ENCODE assay signal across 16 mouse cellular contexts in genomic region chr1:42687756-42688540, GRCm38 (mm10). TPM values are rescaled to one million over a fixed set of nuclear protein-coding genes. Genes with fewer than 3 reads are reported as not detected.
DNase-seq lines count a peak whose midpoint lies in the region; ATAC-seq and TF ChIP-seq lines count a peak whose summit lies in the region.
"Had no signal": no experiment of that assay in that cellular context is flagged by ENCODE, and none has a peak within 500 bp of the region (broad histone marks: within the 10 kb centered on the region; RNA-seq: fewer than 3 reads in every experiment).

No protein-coding gene starts in this region.

- no peak for ATAC-seq in forebrain, postnatal 0 days
- ATAC-seq in midbrain, embryonic 14.5 days (ENCODE audit: low FRiP score, low TSS enrichment) = no peak
- ATAC-seq in lung, postnatal 0 days = no peak

- H3K36me3 ChIP-seq in forebrain, postnatal 0 days (ENCODE audit: insufficient read depth) = no peaks in the 10 kb centered on the region
- no peaks in the 10 kb centered on the region for H3K36me3 ChIP-seq in midbrain, embryonic 14.5 days (ENCODE audit: control insufficient read depth, insufficient read depth, low read length)
- no peaks in the 10 kb centered on the region for H3K36me3 ChIP-seq in lung, postnatal 0 days (ENCODE audit: insufficient read depth, low read length)

- no peak for TF ChIP-seq EP300 in lung, postnatal 0 days (IDR thresholded peaks at IDR 0.05)

- peak overlapping the region; percentile 51 for H3K4me3 ChIP-seq in layer of hippocampus, adult 2 months
- peak overlapping the region; percentile 75 for H3K4me3 ChIP-seq in forebrain, postnatal 0 days (ENCODE audit: low read depth, low read length)
- peak overlapping the region; percentile 92 for H3K4me3 ChIP-seq in midbrain, embryonic 14.5 days (replicated peaks; ENCODE audit: low read depth, low read length)
- H3K4me3 ChIP-seq in lung, postnatal 0 days (ENCODE audit: low read depth, low read length) = no peak overlapping the region

- no peak for TF ChIP-seq CTCF in layer of hippocampus, adult 2 months (conservative IDR thresholded peaks at IDR 0.05)
- TF ChIP-seq CTCF in forebrain, postnatal 0 days (IDR thresholded peaks at IDR 0.05; ENCODE audit: low read depth) = no peak
- no peak for TF ChIP-seq CTCF in lung, postnatal 0 days (IDR thresholded peaks at IDR 0.05)

- peak overlapping the region; percentile 98 for H3K27ac ChIP-seq in layer of hippocampus, adult 2 months
- H3K27ac ChIP-seq in forebrain, postnatal 0 days (ENCODE audit: low read depth, low read length) = peak overlapping the region; percentile 99
- H3K27ac ChIP-seq in midbrain, embryonic 14.5 days (replicated peaks; ENCODE audit: low read depth, low read length) = peak overlapping the region; percentile 99
- H3K27ac ChIP-seq in lung, postnatal 0 days (ENCODE audit: low read length) = no peak overlapping the region
- H3K27ac ChIP-seq: liver, embryonic 14.5 days had no signal

- H3K9ac ChIP-seq in forebrain, postnatal 0 days = peak overlapping the region; percentile 96
- H3K9ac ChIP-seq in midbrain, embryonic 14.5 days (replicated peaks; ENCODE audit: low read length) = peak overlapping the region; percentile 94
- no peak overlapping the region for H3K9ac ChIP-seq in lung, postnatal 0 days (replicated peaks; ENCODE audit: low read depth)
- H3K9ac ChIP-seq: liver, embryonic 14.5 days had no signal

- peak overlapping the region; percentile 98 for H3K4me2 ChIP-seq in forebrain, postnatal 0 days (ENCODE audit: low read depth)
- peak overlapping the region; percentile 98 for H3K4me2 ChIP-seq in midbrain, embryonic 14.5 days (ENCODE audit: low read length)
- no peak overlapping the region for H3K4me2 ChIP-seq in lung, postnatal 0 days (replicated peaks; ENCODE audit: low read depth, low read length)

- H3K9me3 ChIP-seq in forebrain, postnatal 0 days (ENCODE audit: low read length) = no peaks in the 10 kb centered on the region
- no peaks in the 10 kb centered on the region for H3K9me3 ChIP-seq in midbrain, embryonic 14.5 days (ENCODE audit: control insufficient read depth, low read length)
- no peaks in the 10 kb centered on the region for H3K9me3 ChIP-seq in lung, postnatal 0 days (ENCODE audit: low read length)

- 11% methylated on average over 7 of the region's 7 CpGs for WGBS in forebrain, postnatal 0 days
- 5% methylated on average over 7 of the region's 7 CpGs for WGBS in midbrain, embryonic 14.5 days
- WGBS in lung, postnatal 0 days = 7% methylated on average over 7 of the region's 7 CpGs

- peaks cover 3% of the 10 kb centered on the region; the same call in 1 of the 2 replicates for H3K4me1 ChIP-seq in forebrain, postnatal 0 days (ENCODE audit: insufficient read depth)
- peaks cover 48% of the 10 kb centered on the region for H3K4me1 ChIP-seq in midbrain, embryonic 14.5 days (ENCODE audit: control insufficient read depth, insufficient read depth, low read length)
- no peaks in the 10 kb centered on the region for H3K4me1 ChIP-seq in lung, postnatal 0 days (ENCODE audit: insufficient read depth, low read depth, low read length)

- DNase-seq in layer of hippocampus, adult 2 months (ENCODE audit: low spot score in 2 of 2) = no peak
- DNase-seq in layer of hippocampus, adult 9-10 months (ENCODE audit: low spot score) = no peak
- DNase-seq in forebrain, postnatal 0 days = peak; percentile 62
- DNase-seq in midbrain, embryonic 14.5 days = peak; percentile 55
- no peak for DNase-seq in lung, adult 18-20 months
- no peak for DNase-seq in urinary bladder, postnatal 36 days (ENCODE audit: low spot score in 2 of 2)
- DNase-seq in lung, postnatal 0 days (ENCODE audit: low spot score) = no peak
- DNase-seq in left cerebral cortex, adult 18-20 months (ENCODE audit: low spot score in 2 of 2) = no peak
- DNase-seq: adrenal gland, adult 2 months; cerebellum, adult 11 months; gastrocnemius, postnatal 14 days; kidney, postnatal 10 days had no signal

- no peaks in the 10 kb centered on the region for H3K27me3 ChIP-seq in forebrain, postnatal 0 days (ENCODE audit: insufficient read depth, low read length)
- no peaks in the 10 kb centered on the region for H3K27me3 ChIP-seq in midbrain, embryonic 14.5 days (ENCODE audit: control insufficient read depth, insufficient read depth, low read length)
- peaks cover 87% of the 10 kb centered on the region for H3K27me3 ChIP-seq in lung, postnatal 0 days (replicated peaks; ENCODE audit: insufficient read depth, low read length)

RNA-seq across cellular contexts. Expression of gene Pou3f3, which starts 7.6 kb away (rescaled TPM):
- total RNA-seq in layer of hippocampus, adult 2 months (2021) = 10 to 100 TPM; 60.7 to 66.4 TPM
- total RNA-seq in forebrain, postnatal 0 days (2014; rRNA removed) = 76.9 and 81.4 TPM in 2 replicates
- 22.7 and 28.0 TPM in 2 replicates for polyA plus RNA-seq in forebrain, postnatal 0 days (2015; fragmentation: Nextera tagmentation; extraction: Ambion mirVana)
- polyA plus RNA-seq in midbrain, embryonic 14.5 days (2014; fragmentation: Nextera tagmentation; extraction: Ambion mirVana) = 20.0 and 24.5 TPM in 2 replicates
- 0.05 and 0.10 TPM in 2 replicates for polyA plus RNA-seq in lung, postnatal 0 days (2015; fragmentation: Nextera tagmentation; extraction: Ambion mirVana)
- total RNA-seq in left cerebral cortex, adult 18-20 months (2021) = 10 to 100 TPM; 57.7 to 58.2 TPM
- total RNA-seq: adrenal gland, adult 2 months; gastrocnemius, postnatal 14 days; megakaryocyte, adult 5-6 weeks had no signal
- polyA plus RNA-seq: heart, embryonic 16.5 days; small intestine, adult 2 months had no signal

Comparison
In these comparisons a context has a peak if more than half of its experiments do, and no peak if none do; other contexts are left out.
1. DNase-seq: peak in forebrain, postnatal 0 days (single experiment) and midbrain, embryonic 14.5 days (single experiment); none in layer of hippocampus, adult 2 months (0 of 2), layer of hippocampus, adult 9-10 months (single experiment), lung, adult 18-20 months (0 of 2), urinary bladder, postnatal 36 days (0 of 2), lung, postnatal 0 days (single experiment) and left cerebral cortex, adult 18-20 months (0 of 2).